Mouse (Mus musculus) intestine, postnatal 0 days (tissue): ENCODE results near the gene Eps15. TPM values are rescaled to one million over a fixed set of nuclear protein-coding genes. Genes with fewer than 3 reads are reported as not detected.
"Not testable (repeated sequence)": the region's sequence is repeated elsewhere in the genome, so short reads cannot be mapped to it uniquely, and the experiment has no call there.

ENCODE experiments used
- ATAC-seq: fragments of 200-750 bp; cut with Nextera tagmentation; 2 replicates; pipeline ENCODE4 v1.8.0; 2017; ENCODE audit warnings: mild to moderate bottlenecking, moderate TSS enrichment, moderate library complexity
- H3K27ac ChIP-seq: fragments of 300-500 bp; sonication (generic); 2 replicates; pipeline ENCODE4 v1.5.1; 2014; ENCODE audit warnings: mild to moderate bottlenecking, low read depth, low read length, moderate library complexity
- H3K27me3 ChIP-seq: fragments of 300-500 bp; sonication (generic); replicated peaks from 2 replicates; pipeline ENCODE4 v1.6.1; 2014; ENCODE audit warnings: low read length, mixed read lengths; ENCODE audit not compliant: control insufficient read depth, insufficient read depth
- H3K36me3 ChIP-seq: fragments of 300-500 bp; sonication (generic); 2 replicates; pipeline ENCODE4 v1.6.1; 2014; ENCODE audit warnings: mild to moderate bottlenecking, moderate library complexity; ENCODE audit not compliant: control insufficient read depth, insufficient read depth
- H3K4me1 ChIP-seq: fragments of 300-500 bp; sonication (generic); replicated peaks from 2 replicates; pipeline ENCODE4 v1.6.1; 2014; ENCODE audit warnings: antibody characterized with exemption, low read length, mixed read lengths; ENCODE audit not compliant: control insufficient read depth, insufficient read depth
- H3K4me2 ChIP-seq: fragments of 300-500 bp; sonication (generic); replicated peaks from 2 replicates; pipeline ENCODE4 v1.6.1; 2014; ENCODE audit warnings: low read depth, mild to moderate bottlenecking, moderate library complexity
- H3K4me3 ChIP-seq: fragments of 300-500 bp; sonication (generic); 2 replicates; pipeline ENCODE4 v1.5.1; 2014; ENCODE audit warnings: low read depth, low read length
- H3K9ac ChIP-seq: fragments of 300-500 bp; sonication (generic); 2 replicates; pipeline ENCODE4 v1.6.1; 2014; ENCODE audit warnings: mild to moderate bottlenecking, low read depth, low read length
- H3K9me3 ChIP-seq: fragments of 300-500 bp; sonication (generic); 2 replicates; pipeline ENCODE4 v1.6.1; 2016; ENCODE audit warnings: mixed run types; ENCODE audit not compliant: control insufficient read depth
- CTCF ChIP-seq: sonication (generic); IDR thresholded peaks from 2 replicates; pipeline ENCODE4 v1.5.1; 2016; ENCODE audit warnings: low read depth, mild to moderate bottlenecking, control low read depth, antibody characterized with exemption, moderate library complexity
- WGBS: fragments of 180-500 bp; shearing (Covaris S2); extraction: QIAGEN DNeasy Blood & Tissue Kit; methylation state at CpG from one replicate; pipeline ENCODE4 v1.1.7; 2014; 5-methylcytosine and 5-hydroxymethylcytosine counted together
- polyA plus RNA-seq: library from polyadenylated mRNA; unstranded; fragments of >200 nt; fragmentation: Nextera tagmentation; extraction: Ambion mirVana; gene quantifications from 2 replicates; pipeline ENCODE4 v1.2.1, GENCODE M21; 2015

Eps15 gene
- polyA plus RNA-seq, 1 experiment from 2014 or later = 18.3 TPM

- peak; percentile 58 for TF ChIP-seq CTCF
- Histone ChIP-seq H3K36me3 (peaks cover 5% of the 10 kb centered on the region; the same call in 1 of the 2 replicates), H3K27me3 (no peaks in the 10 kb centered on the region), H3K4me1 (peaks cover 1% of the 10 kb centered on the region; the same call in 1 of the 2 replicates), H3K9ac (no peak overlapping the region), H3K4me2 (no peak overlapping the region), H3K9me3 (no peaks in the 10 kb centered on the region), H3K4me3 (no peak overlapping the region), H3K27ac (no peak overlapping the region)
- ATAC-seq = no peak
- 72% methylated on average over 5 of the region's 5 CpGs for WGBS
Observed at GRCm38 (mm10) chr4:109401176-109401689, 121.2 kb downstream of the Eps15 start.

DNA sequence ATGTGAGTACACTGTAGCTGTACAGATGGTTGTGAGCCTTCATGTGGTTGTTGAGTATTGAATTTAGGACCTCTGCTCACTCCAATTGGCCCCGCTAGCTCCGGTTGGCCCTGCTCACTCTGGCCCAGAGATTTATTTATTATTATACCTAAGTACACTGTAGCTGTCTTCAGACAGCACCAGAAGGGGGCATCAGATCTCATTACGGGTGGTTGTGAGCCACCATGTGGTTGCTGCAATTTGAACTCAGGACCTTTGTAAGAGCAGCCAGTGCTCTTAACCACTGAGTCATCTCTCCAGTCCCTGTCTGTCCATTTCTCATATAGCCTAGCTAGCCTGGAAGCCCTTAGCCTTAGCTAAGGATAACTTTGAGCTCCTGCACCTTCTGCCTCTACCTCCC is 124.8 kb downstream of the Eps15 start:
- H3K27me3 ChIP-seq, H3K4me3 ChIP-seq, H3K36me3 ChIP-seq, H3K27ac ChIP-seq, H3K4me1 ChIP-seq, H3K4me2 ChIP-seq, H3K9me3 ChIP-seq, ATAC-seq, H3K9ac ChIP-seq: not testable (repeated sequence)
- whole genome bisulfite sequencing = 84% methylated on average over 3 of the region's 3 CpGs
- peak; percentile 32 for TF ChIP-seq CTCF

GRCm38 (mm10) chr4:109405415-109405814 is 125.3 kb downstream of the Eps15 start:
- H3K4me3 ChIP-seq = peak overlapping the region; percentile 62
- H3K27ac ChIP-seq = peak overlapping the region; percentile 82; the same call in 1 of the 2 replicates
- 0 out of 2 replicates have a peak overlapping the region, but pooled peaks have one; percentile 17 for H3K9ac ChIP-seq
- H3K27me3 ChIP-seq = no peaks in the 10 kb centered on the region
- peak overlapping the region; percentile 99 for H3K4me2 ChIP-seq
- no peaks in the 10 kb centered on the region for H3K9me3 ChIP-seq
- ATAC-seq = no peak
- H3K4me1 ChIP-seq = peaks cover 5% of the 10 kb centered on the region; the same call in 1 of the 2 replicates
- H3K36me3 ChIP-seq = peaks cover 5% of the 10 kb centered on the region; the same call in 1 of the 2 replicates
- no peak for TF ChIP-seq CTCF
- 56% methylated on average over 8 of the region's 8 CpGs for WGBS

GRCm38 (mm10) chr4:109406054-109406485 is 126.0 kb downstream of the Eps15 start:
- peaks cover 5% of the 10 kb centered on the region; the same call in 1 of the 2 replicates for H3K36me3 ChIP-seq
- H3K4me1 ChIP-seq = peaks cover 5% of the 10 kb centered on the region; the same call in 1 of the 2 replicates
- no peaks in the 10 kb centered on the region for H3K9me3 ChIP-seq
- H3K4me2 ChIP-seq = peak overlapping the region; percentile 99
- 0% methylated on average over 3 of the region's 3 CpGs for WGBS
- H3K27me3 ChIP-seq = no peaks in the 10 kb centered on the region
- peak overlapping the region; percentile 82 for H3K27ac ChIP-seq
- H3K9ac ChIP-seq = peak overlapping the region; percentile 58
- ATAC-seq = peak; percentile 90
- no peak for TF ChIP-seq CTCF
- peak overlapping the region; percentile 62 for H3K4me3 ChIP-seq

- Histone ChIP-seq H3K27me3 (no peaks in the 10 kb centered on the region), H3K4me2 (peak within 1 kb of the TSS; percentile 99), H3K36me3 (peaks cover 5% of the 10 kb centered on the region; the same call in 1 of the 2 replicates), H3K9me3 (no peaks in the 10 kb centered on the region), H3K4me1 (peaks cover 5% of the 10 kb centered on the region; the same call in 1 of the 2 replicates), H3K4me3 (peak within 1 kb of the TSS; percentile 62), H3K27ac (peak within 1 kb of the TSS; percentile 82), H3K9ac (peak within 1 kb of the TSS; percentile 58)
- no peak for TF ChIP-seq CTCF
- under 1% methylated on average over 33 of the region's 56 CpGs for WGBS
- ATAC-seq = peak; percentile 57
Observed at GRCm38 (mm10) chr4:109406486-109407175, 126.6 kb downstream of the Eps15 start, which contains the start of gene Ttc39a. TSS of gene Ttc39a (plus strand) at chr4:109406623.

- Histone ChIP-seq H3K9me3 (no peaks in the 10 kb centered on the region), H3K36me3 (peaks cover 5% of the 10 kb centered on the region; the same call in 1 of the 2 replicates), H3K9ac (peak overlapping the region; percentile 58), H3K27me3 (no peaks in the 10 kb centered on the region), H3K4me2 (peak overlapping the region; percentile 99), H3K27ac (peak overlapping the region; percentile 82), H3K4me3 (peak overlapping the region; percentile 62), H3K4me1 (peaks cover 5% of the 10 kb centered on the region; the same call in 1 of the 2 replicates)
- 4% methylated on average over 23 of the region's 24 CpGs for WGBS
- TF ChIP-seq CTCF = no peak
- no peak; the same call in 1 of the 2 replicates for ATAC-seq
Observed at GRCm38 (mm10) chr4:109407176-109407520, 127.1 kb downstream of the Eps15 start.
